Mouse (Mus musculus) liver, postnatal 0 days (tissue): ENCODE measurements around the gene Herc3. TPM values are rescaled to one million over a fixed set of nuclear protein-coding genes. Genes with fewer than 3 reads are reported as not detected.

Experiments used
- ATAC-seq: fragments of 200-750 bp; cut with Nextera tagmentation; 2 replicates; pipeline ENCODE4 v1.8.0; 2017; ENCODE audit warnings: mild to moderate bottlenecking, moderate library complexity
- DNase-seq: peaks from one replicate; pipeline ENCODE4 v3.0.0-alpha.2; 2016
- H3K27ac ChIP-seq: fragments of 300-500 bp; sonication (generic); 2 replicates; pipeline ENCODE4 v1.5.1; 2014; ENCODE audit warnings: antibody characterized with exemption, moderate library complexity, mild to moderate bottlenecking, low read depth
- H3K27me3 ChIP-seq: fragments of 300-500 bp; sonication (generic); 2 replicates; pipeline ENCODE4 v1.6.1; 2014; ENCODE audit warnings: low read length, control low read depth, mixed read lengths; ENCODE audit not compliant: insufficient read depth
- H3K36me3 ChIP-seq: fragments of 300-500 bp; sonication (generic); replicated peaks from 2 replicates; pipeline ENCODE4 v1.6.1; 2014; ENCODE audit warnings: mild to moderate bottlenecking, control low read depth, low read length, moderate library complexity, mixed read lengths; ENCODE audit not compliant: insufficient read depth
- H3K4me1 ChIP-seq: fragments of 300-500 bp; sonication (generic); 2 replicates; pipeline ENCODE4 v1.6.1; 2014; ENCODE audit warnings: antibody characterized with exemption, mild to moderate bottlenecking, control low read depth; ENCODE audit not compliant: insufficient read depth
- H3K4me2 ChIP-seq: fragments of 300-500 bp; sonication (generic); 2 replicates; pipeline ENCODE4 v1.6.1; 2014; ENCODE audit warnings: low read depth, mild to moderate bottlenecking, low read length, moderate library complexity, mixed read lengths
- H3K4me3 ChIP-seq: fragments of 300-500 bp; sonication (generic); 2 replicates; pipeline ENCODE4 v1.5.1; 2014; ENCODE audit warnings: low read depth, low read length
- H3K9ac ChIP-seq: fragments of 300-500 bp; sonication (generic); replicated peaks from 2 replicates; pipeline ENCODE4 v1.6.1; 2014; ENCODE audit warnings: mild to moderate bottlenecking, moderate library complexity
- H3K9me3 ChIP-seq: fragments of 300-500 bp; sonication (generic); 2 replicates; pipeline ENCODE4 v1.6.1; 2016; ENCODE audit warnings: mild to moderate bottlenecking, control low read depth, low read length, mixed read lengths
- CTCF ChIP-seq: sonication (generic); IDR thresholded peaks from 2 replicates; pipeline ENCODE4 v1.5.1; 2016; ENCODE audit warnings: antibody characterized with exemption, low read depth
- EP300 ChIP-seq: IDR thresholded peaks from 2 replicates; pipeline ENCODE4 v1.6.1; 2016; ENCODE audit warnings: antibody characterized with exemption, low read depth, mild to moderate bottlenecking
- WGBS: fragments of 180-500 bp; shearing (Covaris S2); extraction: QIAGEN DNeasy Blood & Tissue Kit; methylation state at CpG from one replicate; pipeline ENCODE4 v1.1.7; 2014; ENCODE audit not compliant: insufficient replicate concordance; 5-methylcytosine and 5-hydroxymethylcytosine counted together
- polyA plus RNA-seq: library from polyadenylated mRNA; unstranded; fragments of >200 nt; fragmentation: Nextera tagmentation; extraction: Ambion mirVana; gene quantifications from 2 replicates; pipeline ENCODE4 v1.2.1, GENCODE M21; 2015

Gene Herc3
- polyA plus RNA-seq, 1 experiment from 2014 or later: 2.5 TPM

DNA sequence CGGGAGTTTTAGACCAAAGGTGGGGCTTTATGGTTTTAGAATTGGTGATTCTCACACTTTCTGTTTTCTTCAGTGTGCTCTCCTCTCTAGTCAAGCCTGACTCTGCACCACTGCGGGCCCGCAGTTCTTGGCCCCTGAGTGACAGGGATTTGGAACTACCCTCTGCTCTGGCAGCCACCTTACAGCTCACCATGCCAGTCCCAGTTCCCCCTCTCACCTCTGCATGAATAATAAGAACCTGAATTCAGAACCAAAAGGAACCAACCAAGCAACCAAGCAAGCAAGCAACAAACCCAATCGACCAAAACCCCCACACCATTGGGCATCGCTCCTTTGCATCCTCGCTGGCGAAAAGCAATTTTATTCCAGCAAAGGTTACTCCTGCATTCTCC, 429 bp upstream of the Herc3 start:
- TF ChIP-seq EP300 (no peak), CTCF (no peak)
- Histone ChIP-seq H3K27me3 (no peaks in the 10 kb centered on the region), H3K4me3 (peak overlapping the region; percentile 83), H3K9me3 (no peaks in the 10 kb centered on the region), H3K27ac (no peak overlapping the region), H3K4me2 (peak overlapping the region; percentile 87), H3K36me3 (no peaks in the 10 kb centered on the region), H3K4me1 (peaks cover 9% of the 10 kb centered on the region), H3K9ac (peak overlapping the region; percentile 71; the same call in 1 of the 2 replicates)
- DNase-seq: no peak
- 14% methylated on average over 7 of the region's 7 CpGs for WGBS
- no peak for ATAC-seq

DNA sequence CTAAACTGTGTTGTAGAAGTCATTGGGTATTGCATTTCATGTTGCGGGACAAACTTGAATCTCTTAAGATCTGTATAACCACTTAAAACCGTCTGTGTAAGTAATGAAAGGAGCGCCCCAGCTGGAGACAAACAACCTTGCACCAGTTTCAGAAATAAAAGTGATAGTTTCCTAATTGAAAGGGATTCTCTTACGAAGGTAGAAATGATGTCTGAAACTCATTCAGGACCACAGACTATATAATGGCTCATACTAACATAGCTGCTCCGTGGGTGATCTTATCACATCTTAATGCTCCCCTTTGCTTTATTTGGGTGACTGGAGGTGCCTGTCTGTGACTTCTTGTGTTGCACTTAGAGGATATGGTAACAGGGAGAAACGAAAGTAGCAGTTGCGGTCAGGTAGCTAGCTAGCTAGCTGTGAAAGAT, 1.3 kb downstream of the Herc3 start:
- ATAC-seq (no peak), DNase-seq (no peak)
- H3K4me3 ChIP-seq: peak overlapping the region; percentile 83

DNA sequence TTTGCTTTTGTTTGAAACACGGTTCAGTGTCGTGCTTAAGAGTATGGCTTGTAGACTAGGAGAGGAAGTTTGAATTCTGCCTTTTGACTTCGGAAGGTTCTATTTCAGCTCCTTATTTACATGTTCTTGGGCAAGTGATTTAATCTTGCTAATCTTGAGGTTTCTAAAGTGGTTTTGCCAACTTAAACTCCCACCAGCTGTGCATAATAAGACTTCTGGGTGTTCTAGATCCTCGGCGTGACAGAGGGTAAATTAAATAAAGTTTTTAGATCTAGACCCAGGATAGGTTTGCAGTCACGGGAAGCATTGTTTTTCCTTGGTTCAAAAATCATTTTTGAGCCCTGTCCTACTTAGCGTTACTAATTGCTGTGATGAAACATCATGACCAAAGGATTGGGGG, 3.2 kb downstream of the Herc3 start:
- ATAC-seq: no peak
- Histone ChIP-seq H3K9me3 (no peaks in the 10 kb centered on the region), H3K4me1 (peaks cover 9% of the 10 kb centered on the region), H3K27ac (no peak overlapping the region), H3K4me3 (no peak overlapping the region), H3K9ac (no peak overlapping the region), H3K27me3 (no peaks in the 10 kb centered on the region), H3K36me3 (no peaks in the 10 kb centered on the region), H3K4me2 (no peak overlapping the region)
- DNase-seq: no peak
- WGBS: 72% methylated on average over 7 of the region's 7 CpGs
- TF ChIP-seq CTCF (no peak), EP300 (no peak)

More for the DNA sequence above, 1.3 kb downstream of the Herc3 start:
- peaks cover 9% of the 10 kb centered on the region for H3K4me1 ChIP-seq
- H3K27ac ChIP-seq: no peak overlapping the region
- TF ChIP-seq EP300: no peak
- no peak overlapping the region for H3K9ac ChIP-seq
- H3K27me3 ChIP-seq: no peaks in the 10 kb centered on the region
- no peaks in the 10 kb centered on the region for H3K36me3 ChIP-seq
- H3K9me3 ChIP-seq: no peaks in the 10 kb centered on the region
- peak overlapping the region; percentile 87 for H3K4me2 ChIP-seq
- WGBS: 37% methylated on average over 7 of the region's 7 CpGs

DNA sequence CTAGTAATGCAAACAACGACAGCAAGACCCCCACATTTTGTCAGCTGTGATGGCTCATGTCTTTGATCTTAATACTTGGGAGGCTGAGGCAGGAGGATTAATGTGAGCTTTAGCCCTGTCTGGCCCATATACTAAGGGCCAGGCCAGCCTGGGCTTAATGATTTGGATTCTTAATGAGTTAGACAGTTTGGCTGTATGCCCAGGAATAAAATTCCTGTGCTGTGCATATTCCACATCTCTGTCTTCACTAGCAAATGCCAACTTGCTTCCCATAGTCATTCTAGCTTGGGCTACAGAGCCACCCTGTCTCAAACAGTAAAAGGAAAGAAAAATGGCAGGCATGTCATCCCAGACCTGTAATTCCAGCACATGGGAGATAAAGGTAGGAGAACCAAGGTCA, 4.3 kb downstream of the Herc3 start:
- H3K9ac ChIP-seq: no peak overlapping the region
- no peak for ATAC-seq
- H3K4me3 ChIP-seq: no peak overlapping the region
- no peaks in the 10 kb centered on the region for H3K27me3 ChIP-seq
- DNase-seq: no peak
- no peak overlapping the region for H3K4me2 ChIP-seq
- TF ChIP-seq EP300 (no peak), CTCF (no peak)
- H3K4me1 ChIP-seq: peaks cover 9% of the 10 kb centered on the region
- H3K36me3 ChIP-seq: no peaks in the 10 kb centered on the region
- no peak overlapping the region for H3K27ac ChIP-seq
- no peaks in the 10 kb centered on the region for H3K9me3 ChIP-seq
- WGBS: 85% methylated on average over 1 of the region's 1 CpGs

DNA sequence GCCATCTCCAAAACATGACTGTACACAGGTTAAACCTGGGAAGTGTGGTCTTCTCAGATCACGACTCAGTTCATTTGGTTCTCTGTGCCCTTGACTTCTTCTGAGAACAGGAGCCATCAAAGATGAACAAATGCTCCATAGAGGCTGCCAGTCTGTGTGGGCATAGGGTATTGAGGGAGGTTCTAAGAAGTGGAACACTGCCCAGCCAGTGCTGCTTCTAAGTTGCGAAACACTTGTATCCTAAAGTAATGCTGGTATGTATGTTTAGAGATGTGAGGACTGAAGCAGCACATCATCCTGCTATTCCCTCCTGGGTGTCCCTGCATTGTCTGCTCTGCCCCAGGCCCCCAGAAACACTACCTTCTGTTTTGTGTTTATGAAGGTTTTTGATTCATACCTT, 5.2 kb downstream of the Herc3 start:
- H3K36me3 ChIP-seq: no peaks in the 10 kb centered on the region
- H3K4me2 ChIP-seq: no peak overlapping the region
- no peak overlapping the region for H3K4me3 ChIP-seq
- ATAC-seq: no peak
- H3K9me3 ChIP-seq: no peaks in the 10 kb centered on the region
- WGBS: 86% methylated on average over 2 of the region's 2 CpGs
- TF ChIP-seq EP300 (no peak), CTCF (no peak)
- no peaks in the 10 kb centered on the region for H3K27me3 ChIP-seq
- H3K9ac ChIP-seq: no peak overlapping the region
- no peak overlapping the region for H3K27ac ChIP-seq
- no peak for DNase-seq
- peaks cover 9% of the 10 kb centered on the region; the same call in 1 of the 2 replicates for H3K4me1 ChIP-seq

DNA sequence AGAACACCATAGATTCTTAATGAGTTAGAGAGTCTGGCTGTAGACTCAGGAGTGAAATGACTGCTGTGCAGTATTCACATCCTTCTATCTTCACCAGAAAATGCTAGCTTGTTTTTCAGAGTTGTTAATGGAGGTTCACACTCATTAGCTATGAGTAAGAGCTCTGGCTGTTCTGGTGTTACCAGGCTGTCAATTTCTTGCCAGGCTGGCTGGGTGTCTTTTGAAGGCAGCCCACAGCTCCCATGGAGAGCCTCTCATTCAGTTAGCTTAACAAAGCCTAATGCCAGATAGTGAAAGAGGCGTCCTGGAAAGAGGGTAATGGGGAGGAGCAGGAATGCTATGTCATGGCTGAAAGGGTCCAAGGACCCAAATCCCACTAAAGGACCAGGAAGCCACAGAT, 6.7 kb downstream of the Herc3 start:
- no peaks in the 10 kb centered on the region for H3K9me3 ChIP-seq
- TF ChIP-seq EP300 (no peak), CTCF (no peak)
- DNase-seq (no peak), ATAC-seq (no peak)
- no peaks in the 10 kb centered on the region for H3K36me3 ChIP-seq
- H3K27me3 ChIP-seq: no peaks in the 10 kb centered on the region
- H3K4me3 ChIP-seq: no peak overlapping the region
- H3K9ac ChIP-seq: no peak overlapping the region
- WGBS: 75% methylated on average over 1 of the region's 1 CpGs
- H3K27ac ChIP-seq: no peak overlapping the region
- no peak overlapping the region for H3K4me2 ChIP-seq
- H3K4me1 ChIP-seq: no peaks in the 10 kb centered on the region

DNA sequence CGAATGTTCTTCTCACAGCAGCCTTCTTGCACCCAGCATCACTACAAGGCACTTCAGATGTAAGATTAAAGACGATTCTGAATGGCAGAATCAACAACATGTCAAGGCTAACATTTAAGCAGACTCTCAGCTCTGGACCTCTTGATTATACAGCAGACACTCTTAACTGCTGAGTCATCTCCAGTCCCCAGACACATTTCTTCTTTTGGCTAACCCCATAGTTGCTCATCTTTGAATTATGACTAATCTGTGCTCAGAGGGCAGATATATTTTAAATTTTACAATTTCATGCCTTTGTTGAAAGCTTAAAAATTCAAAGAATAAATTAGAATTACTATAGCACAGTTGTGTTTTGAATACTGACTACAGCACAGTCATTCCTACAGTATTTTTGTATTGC, 9.9 kb downstream of the Herc3 start:
- 61% methylated on average over 2 of the region's 2 CpGs for WGBS
- ATAC-seq (no peak), DNase-seq (no peak)
- Histone ChIP-seq H3K9ac (no peak overlapping the region), H3K9me3 (no peaks in the 10 kb centered on the region), H3K4me1 (no peaks in the 10 kb centered on the region), H3K36me3 (no peaks in the 10 kb centered on the region), H3K4me2 (no peak overlapping the region), H3K27me3 (no peaks in the 10 kb centered on the region), H3K27ac (no peak overlapping the region), H3K4me3 (no peak overlapping the region)
- TF ChIP-seq CTCF (no peak), EP300 (no peak)
